Mouse (Mus musculus) forebrain, postnatal 0 days (tissue): Measurements from ENCODE around the gene Zfp189. TPM values are rescaled to one million over a fixed set of nuclear protein-coding genes. Genes with fewer than 3 reads are reported as not detected.

ENCODE experiments used
- ATAC-seq: fragments of 200-750 bp; cut with Nextera tagmentation; 2 replicates; pipeline ENCODE4 v1.8.0; 2017; ENCODE audit warnings: mild to moderate bottlenecking, moderate library complexity
- DNase-seq: peaks from one replicate; pipeline ENCODE4 v3.0.0-alpha.2; 2015
- H3K27ac ChIP-seq: fragments of 300-500 bp; sonication (generic); 2 replicates; pipeline ENCODE4 v1.5.1; 2014; ENCODE audit warnings: low read depth, mild to moderate bottlenecking, antibody characterized with exemption, low read length, moderate library complexity, mixed read lengths
- H3K27me3 ChIP-seq: fragments of 300-500 bp; sonication (generic); 2 replicates; pipeline ENCODE4 v1.6.1; 2014; ENCODE audit warnings: mild to moderate bottlenecking, low read length, mixed read lengths; ENCODE audit not compliant: insufficient read depth
- H3K36me3 ChIP-seq: fragments of 300-500 bp; sonication (generic); 2 replicates; pipeline ENCODE4 v1.6.1; 2014; ENCODE audit warnings: mild to moderate bottlenecking, moderate library complexity; ENCODE audit not compliant: insufficient read depth
- H3K4me1 ChIP-seq: fragments of 300-500 bp; sonication (generic); 2 replicates; pipeline ENCODE4 v1.6.1; 2014; ENCODE audit warnings: antibody characterized with exemption; ENCODE audit not compliant: insufficient read depth
- H3K4me2 ChIP-seq: fragments of 300-500 bp; sonication (generic); 2 replicates; pipeline ENCODE4 v1.6.1; 2014; ENCODE audit warnings: low read depth, mild to moderate bottlenecking, moderate library complexity
- H3K4me3 ChIP-seq: fragments of 300-500 bp; sonication (generic); 2 replicates; pipeline ENCODE4 v1.5.1; 2014; ENCODE audit warnings: low read depth, low read length, mixed read lengths
- H3K9ac ChIP-seq: fragments of 300-500 bp; sonication (generic); 2 replicates; pipeline ENCODE4 v1.6.1; 2014; ENCODE audit warnings: mild to moderate bottlenecking
- H3K9me3 ChIP-seq: fragments of 300-500 bp; sonication (generic); 2 replicates; pipeline ENCODE4 v1.6.1; 2016; ENCODE audit warnings: low read length
- CTCF ChIP-seq: sonication (generic); IDR thresholded peaks from 2 replicates; pipeline ENCODE4 v1.5.1; 2016; ENCODE audit warnings: antibody characterized with exemption, control low read depth, low read depth
- WGBS: fragments of 180-500 bp; shearing (Covaris S2); extraction: QIAGEN DNeasy Blood & Tissue Kit; methylation state at CpG from one replicate; pipeline ENCODE4 v1.1.7; 2014; 5-methylcytosine and 5-hydroxymethylcytosine counted together
- polyA plus RNA-seq: library from polyadenylated mRNA; unstranded; fragments of >200 nt; fragmentation: Nextera tagmentation; extraction: Ambion mirVana; gene quantifications from 2 replicates; pipeline ENCODE4 v1.2.1, GENCODE M21; 2015
- total RNA-seq: library from RNA; depleted of rRNA; stranded (reverse); fragments of >200 nt; gene quantifications from 2 replicates; pipeline ENCODE4 v1.2.3, GENCODE M21; 2014

Zfp189 gene
- total and polyA plus RNA-seq, 2 experiments from 2014 or later, result 4.1 to 9.2 TPM

GRCm38 (mm10) chr4:49512636-49513035 is 8.3 kb upstream of the Zfp189 start:
- TF ChIP-seq CTCF, result no peak
- Histone ChIP-seq H3K27me3 (no peaks in the 10 kb centered on the region), H3K4me3 (no peak overlapping the region), H3K36me3 (peaks cover 14% of the 10 kb centered on the region), H3K27ac (no peak overlapping the region), H3K4me1 (no peaks in the 10 kb centered on the region), H3K9ac (no peak overlapping the region), H3K4me2 (no peak overlapping the region), H3K9me3 (no peaks in the 10 kb centered on the region)
- ATAC-seq (no peak), DNase-seq (no peak)
- 93% methylated on average over 4 of the region's 4 CpGs for WGBS

- Histone ChIP-seq H3K4me3 (no peak overlapping the region), H3K4me1 (no peaks in the 10 kb centered on the region), H3K27me3 (no peaks in the 10 kb centered on the region), H3K9ac (no peak overlapping the region), H3K4me2 (no peak overlapping the region), H3K9me3 (no peaks in the 10 kb centered on the region), H3K36me3 (peaks cover 17% of the 10 kb centered on the region), H3K27ac (no peak overlapping the region)
- no peak for TF ChIP-seq CTCF
- DNase-seq (no peak), ATAC-seq (no peak)
- 98% methylated on average over 6 of the region's 6 CpGs for WGBS
Measured at GRCm38 (mm10) chr4:49514441-49514840, 6.5 kb upstream of the Zfp189 start.

- peaks cover 10% of the 10 kb centered on the region; the same call in 1 of the 2 replicates for H3K4me1 ChIP-seq
- no peak overlapping the region for H3K27ac ChIP-seq
- H3K4me2 ChIP-seq, result peak overlapping the region; percentile 60
- DNase-seq (no peak), ATAC-seq (no peak)
- 79% methylated on average over 5 of the region's 5 CpGs for WGBS
- no peaks in the 10 kb centered on the region for H3K9me3 ChIP-seq
- no peak for TF ChIP-seq CTCF
- H3K4me3 ChIP-seq, result no peak overlapping the region
- H3K27me3 ChIP-seq, result no peaks in the 10 kb centered on the region
- H3K9ac ChIP-seq, result no peak overlapping the region
- 0 out of 2 replicates have a peak, but pooled peaks cover 5% of the 10 kb centered on the region for H3K36me3 ChIP-seq
Measured at GRCm38 (mm10) chr4:49519476-49519875, 1.5 kb upstream of the Zfp189 start.

- Histone ChIP-seq H3K9ac (peak overlapping the region; percentile 58), H3K4me1 (peaks cover 10% of the 10 kb centered on the region; the same call in 1 of the 2 replicates), H3K27ac (peak overlapping the region; percentile 62), H3K4me2 (peak overlapping the region; percentile 60), H3K36me3 (0 out of 2 replicates have a peak, but pooled peaks cover 5% of the 10 kb centered on the region), H3K9me3 (no peaks in the 10 kb centered on the region), H3K27me3 (no peaks in the 10 kb centered on the region), H3K4me3 (peak overlapping the region; percentile 57)
- ATAC-seq (peak; percentile 32), DNase-seq (no peak)
- WGBS, result under 1% methylated on average over 17 of the region's 17 CpGs
- TF ChIP-seq CTCF, result peak; percentile 41
Measured at GRCm38 (mm10) chr4:49521346-49521745, 370 bp downstream of the Zfp189 start.

DNA sequence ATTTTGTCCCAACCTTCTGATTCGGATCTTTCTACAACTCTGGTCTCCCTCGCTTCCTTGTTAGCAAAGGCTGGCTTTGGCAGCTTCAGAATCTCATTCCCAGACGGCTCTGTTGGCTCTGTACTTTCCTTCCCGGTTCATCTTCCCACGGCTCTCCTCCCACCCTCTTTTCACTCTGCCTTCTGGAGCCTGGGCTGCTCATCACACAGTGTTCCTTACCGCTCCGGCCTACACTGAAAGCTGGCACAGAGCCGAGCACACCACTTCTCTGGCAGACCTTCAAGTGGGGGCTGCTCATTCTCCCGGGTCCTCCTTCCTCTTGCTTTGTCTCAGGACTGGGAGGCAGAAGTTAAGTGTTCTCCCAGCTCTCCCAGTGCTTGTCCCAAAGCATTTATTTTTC is 1.6 kb downstream of the Zfp189 start:
- no peaks in the 10 kb centered on the region for H3K9me3 ChIP-seq
- H3K36me3 ChIP-seq, result 0 out of 2 replicates have a peak, but pooled peaks cover 5% of the 10 kb centered on the region
- H3K4me2 ChIP-seq, result peak overlapping the region; percentile 60; the same call in 1 of the 2 replicates
- TF ChIP-seq CTCF, result no peak
- H3K4me1 ChIP-seq, result peaks cover 10% of the 10 kb centered on the region; the same call in 1 of the 2 replicates
- no peak overlapping the region for H3K27ac ChIP-seq
- H3K4me3 ChIP-seq, result no peak overlapping the region
- WGBS, result 50% methylated on average over 9 of the region's 9 CpGs
- ATAC-seq (no peak), DNase-seq (peak; percentile 37)
- no peak overlapping the region for H3K9ac ChIP-seq
- H3K27me3 ChIP-seq, result no peaks in the 10 kb centered on the region

DNA sequence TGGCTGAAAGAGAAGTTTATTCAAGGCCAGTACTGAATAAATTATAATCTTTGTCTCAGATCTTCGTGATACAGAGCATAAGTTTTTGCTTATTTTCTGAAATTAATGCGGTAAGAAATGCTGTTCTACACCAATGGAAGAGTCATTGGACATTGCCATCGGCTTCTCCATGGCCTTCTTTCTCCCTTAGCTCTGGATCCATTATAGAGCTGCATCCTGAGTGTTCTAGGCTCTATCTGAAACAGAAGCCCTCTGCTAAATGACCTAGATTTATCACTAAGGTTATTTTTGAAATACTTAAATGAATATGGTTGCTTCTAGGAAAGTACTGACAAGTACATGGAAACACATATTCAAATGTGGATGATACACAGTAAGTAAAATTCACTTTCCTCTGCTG is 14.1 kb downstream of the Zfp189 start:
- WGBS, result 91% methylated on average over 3 of the region's 3 CpGs
- Histone ChIP-seq H3K4me2 (no peak overlapping the region), H3K9me3 (0 out of 2 replicates have a peak, but pooled peaks cover 8% of the 10 kb centered on the region), H3K36me3 (peaks cover 9% of the 10 kb centered on the region), H3K27ac (no peak overlapping the region), H3K9ac (no peak overlapping the region), H3K27me3 (no peaks in the 10 kb centered on the region), H3K4me3 (no peak overlapping the region), H3K4me1 (no peaks in the 10 kb centered on the region)
- DNase-seq (no peak), ATAC-seq (no peak)
- no peak for TF ChIP-seq CTCF

DNA sequence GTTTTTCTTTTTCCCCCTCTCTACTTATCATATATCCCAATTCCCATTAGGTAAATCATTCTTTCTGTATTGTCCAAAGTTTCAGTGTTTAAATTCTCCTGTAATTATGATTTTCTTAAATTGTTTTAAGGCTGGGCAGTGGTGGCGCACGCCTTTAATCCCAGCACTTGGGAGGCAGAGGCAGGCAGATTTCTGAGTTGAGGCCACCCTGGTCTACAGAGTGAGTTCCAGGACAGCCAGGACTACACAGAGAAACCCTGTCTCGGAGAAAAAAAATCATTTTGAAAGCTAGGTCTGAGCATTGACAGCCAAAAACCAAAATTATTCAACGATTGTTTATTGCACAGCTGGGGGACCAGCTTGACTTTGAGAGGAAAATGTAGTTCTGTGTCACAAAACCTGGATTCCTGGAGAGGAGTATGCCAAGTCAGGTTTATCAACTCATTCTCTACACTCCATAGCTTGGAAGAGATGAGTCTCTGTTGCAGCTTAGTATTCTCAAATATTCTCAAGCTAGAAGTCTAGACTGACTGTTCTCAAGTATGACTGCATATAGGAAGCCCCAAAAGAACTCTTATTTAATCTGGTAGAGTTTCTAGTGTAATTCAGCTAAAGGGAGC is 14.8 kb downstream of the Zfp189 start:
- no peak overlapping the region for H3K27ac ChIP-seq

More for the DNA sequence above, 14.8 kb downstream of the Zfp189 start:
- ATAC-seq (no peak), DNase-seq (no peak)
- Histone ChIP-seq H3K36me3 (peaks cover 2% of the 10 kb centered on the region), H3K9me3 (0 out of 2 replicates have a peak, but pooled peaks cover 1% of the 10 kb centered on the region), H3K9ac (no peak overlapping the region), H3K4me3 (no peak overlapping the region), H3K27me3 (no peaks in the 10 kb centered on the region), H3K4me1 (no peaks in the 10 kb centered on the region), H3K4me2 (no peak overlapping the region)
- 96% methylated on average over 4 of the region's 4 CpGs for WGBS
- TF ChIP-seq CTCF, result no peak
